Mouse (Mus musculus): ENCODE measurements at regions not wholly inside any gene's neighbourhood (a gene's known extent, or its start where the extent isn't known, plus 50 kb on each side); places are given as distances from the start of the nearest gene placed in this dataset.

DNA sequence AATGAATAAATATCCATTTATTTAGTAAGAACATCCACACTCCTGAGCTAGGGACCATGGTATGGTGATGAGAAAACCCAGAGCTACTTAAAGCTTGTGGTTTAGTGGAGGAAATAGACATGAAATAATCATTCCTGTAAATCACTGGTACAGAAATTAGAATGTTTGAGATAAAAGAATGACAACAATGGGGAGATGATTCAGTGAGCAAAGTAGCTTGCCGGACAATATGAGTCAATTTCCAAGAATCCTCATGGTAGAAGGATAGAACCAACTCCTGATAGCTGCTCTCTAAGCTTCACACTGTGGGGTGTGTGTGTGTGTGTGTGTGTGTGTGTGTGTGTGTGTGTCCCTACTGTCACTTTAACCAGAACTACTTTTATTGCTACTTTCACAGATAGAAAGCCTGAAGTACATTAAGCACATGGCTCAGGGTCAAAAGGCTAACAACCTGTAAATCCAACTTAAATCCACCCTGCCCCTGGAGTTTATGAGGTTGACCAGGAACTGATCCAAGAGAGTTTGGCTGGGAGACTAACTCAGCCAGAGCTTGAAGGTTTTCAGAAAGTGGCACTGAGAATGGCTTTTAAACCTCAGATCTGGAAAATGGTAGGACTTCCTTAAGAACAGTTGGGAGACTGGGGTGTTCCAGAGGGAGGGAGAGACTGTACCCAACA is 336.9 kb upstream of the Gcfc2 start:
- no peak for DNase-seq (ENCODE audit: low spot score in 2 of 2)

DNA sequence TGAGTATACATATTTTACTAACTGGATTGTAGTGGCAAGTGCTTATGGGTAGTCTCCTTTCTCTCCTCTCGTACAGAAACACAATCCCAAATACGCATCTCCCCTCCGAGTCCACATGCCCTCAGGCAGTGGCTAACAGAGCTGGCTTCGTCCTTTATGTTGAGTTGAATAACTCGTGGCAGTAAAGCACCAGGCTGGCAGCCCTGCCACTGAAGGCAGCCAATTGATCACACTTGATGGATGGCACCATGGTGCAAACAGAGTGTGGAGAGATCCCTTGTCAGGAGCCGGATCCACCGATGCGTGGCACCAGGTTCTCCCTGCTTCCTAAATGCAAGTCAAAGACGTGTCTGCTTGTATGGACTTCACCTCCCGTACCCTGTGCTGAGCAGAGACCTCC is 333.7 kb upstream of the Gcfc2 start:
- no peak for DNase-seq (ENCODE audit: low spot score in 2 of 2)

DNA sequence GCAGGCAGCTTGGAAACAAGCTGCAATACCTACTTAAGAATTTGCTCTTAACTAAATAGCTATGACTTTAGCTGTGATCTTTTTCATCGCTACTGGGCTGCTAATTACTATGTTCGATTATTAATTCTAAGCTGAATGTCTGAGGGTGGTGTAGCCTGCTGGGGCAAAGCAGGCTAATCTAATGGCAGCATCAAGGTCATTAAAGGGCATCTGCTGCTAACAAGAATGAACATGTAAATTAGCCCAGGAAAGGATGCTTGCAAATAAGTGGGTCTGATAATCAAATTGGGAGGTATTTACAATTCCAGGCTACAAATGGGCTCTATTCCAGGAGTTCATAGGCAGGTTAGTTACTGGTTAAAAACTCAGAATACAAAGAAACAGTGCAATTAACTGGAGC is 327.5 kb upstream of the Gcfc2 start:
- no peak for DNase-seq (ENCODE audit: low spot score in 2 of 2)

DNA sequence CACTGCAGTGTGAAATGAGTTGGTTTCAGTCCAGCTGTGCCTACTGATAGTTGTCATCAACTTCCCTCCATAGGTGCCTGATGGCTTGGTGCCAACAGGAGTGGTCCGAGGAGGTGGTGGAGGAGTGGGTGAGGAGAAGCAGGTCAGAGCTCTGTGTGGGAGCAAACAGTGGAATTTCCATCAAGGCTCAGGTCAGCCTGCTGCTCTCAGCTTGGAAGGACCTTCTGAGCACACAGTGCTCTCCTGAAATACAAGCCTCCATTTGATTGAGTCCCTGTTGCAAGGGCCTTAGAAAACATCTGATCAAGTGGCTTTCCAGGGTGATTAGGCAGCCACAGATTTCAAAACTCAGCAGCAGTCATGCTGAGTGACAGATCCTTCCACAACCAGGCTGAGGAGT is 314.8 kb upstream of the Gcfc2 start:
- DNase-seq (ENCODE audit: low spot score in 2 of 2), result no peak

DNA sequence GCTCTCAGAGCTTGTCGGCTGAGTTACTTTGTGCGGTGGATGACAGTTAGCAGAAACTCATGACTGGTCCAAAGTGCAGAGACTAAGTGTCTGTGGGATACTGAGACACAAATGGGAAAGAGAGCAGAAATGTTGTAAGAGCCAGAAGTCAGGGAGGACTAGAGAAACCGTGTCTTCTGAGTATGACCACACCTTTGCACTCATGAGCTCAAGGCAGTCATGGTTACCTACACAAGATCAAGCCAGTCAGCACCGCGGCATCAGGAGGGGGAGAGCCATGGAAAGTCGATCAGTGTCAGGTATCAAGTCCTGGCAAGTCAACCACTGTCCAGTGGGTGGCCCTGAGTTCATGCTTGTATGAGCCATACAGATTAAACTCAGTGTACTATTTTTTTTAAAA is 311.5 kb upstream of the Gcfc2 start:
- no peak for DNase-seq (ENCODE audit: low spot score in 2 of 2)

DNA sequence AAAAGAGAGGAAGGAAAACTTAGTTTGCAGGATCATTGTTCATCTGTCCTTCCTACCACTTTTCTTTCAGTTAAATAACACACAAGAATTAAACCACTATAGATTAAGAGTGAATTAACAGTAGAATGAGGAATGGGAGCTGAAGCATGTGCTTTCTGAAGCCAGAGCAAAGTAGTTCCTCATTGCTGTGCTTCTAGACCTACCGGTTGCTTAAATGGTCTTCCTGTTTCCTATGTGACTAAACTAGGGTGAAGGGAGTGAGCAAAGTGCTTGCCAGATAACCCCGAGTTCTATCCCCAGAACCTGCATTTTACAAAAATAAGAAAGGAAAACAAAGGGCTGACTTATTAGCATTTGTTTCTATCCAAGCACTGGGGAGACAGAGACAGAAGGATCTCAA is 305.5 kb upstream of the Gcfc2 start:
- no peak for DNase-seq (ENCODE audit: low spot score in 2 of 2)

DNA sequence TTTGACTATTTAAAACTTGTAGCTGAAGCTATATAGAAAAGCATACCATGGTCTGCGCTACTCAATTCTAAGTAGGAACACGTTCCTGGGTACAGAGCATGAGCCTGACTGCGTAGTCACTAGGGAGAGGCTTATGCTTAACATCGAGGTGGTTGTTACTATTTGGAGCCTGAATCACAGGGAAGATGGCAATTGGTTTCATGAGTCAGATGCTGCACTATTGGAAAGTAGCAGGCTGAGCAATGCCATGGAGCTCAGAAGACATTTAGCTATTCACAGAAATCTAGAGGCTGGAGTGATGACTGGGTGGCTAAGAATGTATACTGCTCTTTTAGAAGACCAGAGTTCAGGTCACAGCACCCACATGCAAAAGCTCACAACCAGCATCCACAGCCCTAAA is 302.4 kb upstream of the Gcfc2 start:
- DNase-seq (ENCODE audit: low spot score in 2 of 2), result no peak

DNA sequence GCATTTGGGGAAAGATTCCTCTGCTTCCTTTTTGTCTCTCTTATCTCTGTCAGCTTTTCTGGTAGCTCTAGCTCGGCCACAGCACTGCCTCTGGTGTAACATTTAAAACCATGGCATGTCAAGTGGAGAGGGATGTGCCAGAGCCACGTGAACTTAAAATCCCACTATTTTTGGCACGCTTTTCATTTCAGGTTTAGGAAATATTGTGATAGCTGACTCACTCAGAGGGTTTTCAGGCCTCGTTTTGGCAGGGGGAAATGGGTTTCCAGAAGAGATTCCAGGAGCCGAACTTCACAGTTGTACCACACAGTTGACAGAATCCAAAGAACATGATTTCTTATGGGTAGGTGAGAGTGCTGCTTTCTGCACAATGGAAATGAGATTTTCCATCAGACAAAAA is 300.8 kb upstream of the Gcfc2 start:
- no peak for DNase-seq (ENCODE audit: low spot score in 2 of 2)

DNA sequence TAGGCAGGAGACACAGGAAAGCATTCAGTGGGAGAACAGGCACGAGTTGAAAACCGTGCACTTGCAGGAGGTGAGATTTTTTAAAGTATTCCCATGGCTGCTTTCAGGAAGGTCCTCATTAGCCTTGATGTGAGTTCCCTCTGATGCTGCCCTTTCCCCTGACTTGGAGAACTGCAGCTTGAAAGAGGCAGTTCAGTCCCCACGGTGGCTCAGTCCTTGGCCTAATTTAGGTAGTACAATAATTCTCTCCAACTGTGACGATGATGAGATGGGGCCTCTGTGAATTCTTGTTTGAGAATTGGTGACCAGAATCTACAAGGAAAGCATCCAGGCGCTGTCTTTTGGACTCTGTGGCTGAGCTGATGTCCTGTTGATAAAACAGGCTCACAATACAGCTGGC is 298.5 kb upstream of the Gcfc2 start:
- DNase-seq (ENCODE audit: low spot score in 2 of 2), result no peak

DNA sequence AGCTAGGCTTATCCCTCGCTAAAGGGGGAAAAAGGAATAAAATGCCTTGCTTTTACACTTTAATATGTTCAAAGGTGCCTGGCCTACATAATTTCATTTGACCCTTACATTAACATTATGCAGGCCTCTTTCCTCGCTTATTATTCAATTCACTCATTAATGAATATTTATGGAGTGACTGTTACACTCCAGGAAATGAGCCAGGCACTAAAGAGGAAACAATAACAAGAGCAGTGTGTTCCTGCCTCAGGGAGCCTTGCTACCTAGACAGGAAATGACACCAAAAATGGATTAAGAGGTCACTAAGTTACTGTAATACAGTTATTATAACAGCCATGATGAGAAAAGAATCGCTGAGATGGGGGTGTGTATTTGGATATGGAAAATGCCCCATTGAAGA is 289.9 kb upstream of the Gcfc2 start:
- DNase-seq (ENCODE audit: low spot score in 2 of 2), result no peak

DNA sequence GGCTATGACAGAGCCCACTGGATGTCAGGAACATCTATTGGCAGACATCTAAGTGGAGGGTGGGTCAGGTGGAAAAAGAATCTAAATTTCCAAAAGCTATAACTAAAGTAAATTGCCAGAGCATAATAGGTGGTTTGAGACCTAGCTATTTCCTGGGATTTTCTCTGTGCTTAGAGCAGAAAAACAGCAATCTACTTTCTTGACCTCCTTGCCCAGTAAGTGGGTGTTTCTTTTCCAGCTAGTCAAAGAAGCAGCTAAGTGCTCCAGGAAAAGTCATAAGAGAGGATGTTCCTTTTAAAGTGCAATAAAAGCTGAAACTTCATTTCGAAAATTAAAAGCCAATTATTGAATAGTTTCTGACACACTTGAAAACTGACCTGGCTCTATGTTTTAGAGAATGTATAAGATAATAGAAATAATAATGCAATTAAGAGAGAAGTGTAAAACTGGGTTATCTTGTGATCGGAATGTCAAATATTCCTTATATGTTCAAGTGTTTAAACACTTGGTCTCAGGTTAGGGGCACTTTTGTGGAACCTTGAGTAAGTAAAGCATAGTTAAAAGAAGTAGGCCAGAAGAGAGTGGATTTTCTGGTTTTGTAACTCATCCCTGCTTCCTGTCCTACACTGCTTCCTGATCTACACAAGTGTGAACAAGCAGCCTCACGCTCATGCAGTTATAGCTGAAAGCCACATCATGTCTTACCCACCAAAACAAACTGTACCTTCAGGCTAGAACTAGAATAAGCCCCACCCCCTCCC is 275.7 kb upstream of the Gcfc2 start:
- no peak for DNase-seq (ENCODE audit: low spot score in 2 of 2)

DNA sequence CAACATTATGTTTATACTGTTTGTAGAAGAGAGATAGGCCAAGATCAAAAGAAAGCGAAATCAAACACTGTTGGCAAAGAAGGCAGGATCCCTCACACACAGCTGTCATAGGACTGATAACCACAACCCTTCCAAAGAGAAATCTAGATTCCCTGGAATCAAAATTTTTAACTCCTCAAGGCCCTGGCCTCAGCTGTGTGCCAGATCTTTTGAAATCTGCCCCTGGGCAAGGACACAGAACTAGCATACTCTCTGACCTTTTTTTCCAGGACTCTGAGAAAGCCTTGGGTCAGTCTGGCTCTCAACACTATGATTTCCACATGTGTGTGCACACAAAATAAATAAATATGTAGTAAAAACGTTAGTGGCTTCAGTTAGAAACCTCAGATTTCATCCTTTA is 271.6 kb upstream of the Gcfc2 start:
- no peak for DNase-seq (ENCODE audit: low spot score in 2 of 2)

DNA sequence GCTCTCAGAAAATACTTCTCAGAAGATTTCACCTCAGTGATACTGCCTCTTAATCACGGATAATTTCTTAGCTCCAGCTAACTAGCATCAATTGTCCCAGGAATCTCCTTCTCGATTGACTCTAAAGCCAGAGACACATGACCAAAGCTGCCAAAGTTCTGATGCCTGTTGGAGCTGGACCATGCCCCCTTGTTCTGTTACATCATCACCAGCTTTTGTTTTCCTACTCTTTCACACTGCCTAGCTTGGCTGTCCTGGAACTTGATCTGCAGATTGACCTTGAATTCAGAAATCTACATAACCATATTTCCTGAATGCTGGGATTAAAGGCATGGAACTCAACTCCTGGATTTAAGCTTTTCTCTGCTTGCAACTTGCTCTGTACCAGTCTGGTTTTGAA is 268.3 kb upstream of the Gcfc2 start:
- no peak for DNase-seq (ENCODE audit: low spot score in 2 of 2)

DNA sequence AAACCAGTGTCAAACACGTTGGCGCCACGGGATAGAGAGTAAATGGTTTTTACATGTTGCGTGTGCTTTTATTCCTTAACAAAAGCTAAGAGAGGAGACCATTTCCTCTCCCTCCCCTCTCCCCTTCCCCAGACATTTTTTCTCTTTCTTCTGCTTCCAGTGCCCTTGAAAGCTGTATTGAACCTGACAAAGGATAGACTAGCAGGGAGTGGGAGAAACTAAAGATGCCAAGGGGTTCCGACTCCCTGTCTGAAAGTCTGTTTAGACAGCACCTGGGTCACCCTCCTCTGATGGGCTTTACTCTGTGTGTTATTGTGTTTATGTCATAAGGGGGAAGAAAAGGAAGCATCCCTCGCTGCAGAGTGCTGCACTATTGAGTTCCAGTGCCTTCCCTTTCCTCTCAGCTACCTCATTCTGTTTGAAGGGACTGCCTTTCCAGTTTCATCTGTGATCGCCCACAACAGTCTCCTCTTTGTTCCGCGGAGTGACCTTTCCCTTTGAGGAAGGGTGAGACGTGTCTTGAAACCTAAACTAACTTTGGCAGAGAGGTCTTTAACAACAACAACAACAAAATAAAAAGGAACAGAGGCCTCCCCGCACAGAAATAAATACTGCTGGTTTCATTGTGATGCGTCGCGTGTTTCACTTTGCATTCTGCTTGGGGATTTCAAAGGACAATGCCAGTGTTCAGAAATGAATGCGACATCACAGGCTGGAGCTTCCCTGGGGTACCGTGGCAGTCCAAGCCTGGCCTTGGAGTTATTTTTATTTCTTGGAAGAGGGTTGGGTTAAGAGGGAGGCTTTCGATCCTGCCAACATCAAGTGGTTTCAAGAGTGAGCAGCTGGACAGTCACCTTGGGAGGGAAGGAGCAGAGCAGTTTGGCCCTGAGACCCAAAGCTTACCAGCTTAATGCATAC is 262.7 kb upstream of the Gcfc2 start:
- DNase-seq (ENCODE audit: low spot score in 2 of 2), result no peak

DNA sequence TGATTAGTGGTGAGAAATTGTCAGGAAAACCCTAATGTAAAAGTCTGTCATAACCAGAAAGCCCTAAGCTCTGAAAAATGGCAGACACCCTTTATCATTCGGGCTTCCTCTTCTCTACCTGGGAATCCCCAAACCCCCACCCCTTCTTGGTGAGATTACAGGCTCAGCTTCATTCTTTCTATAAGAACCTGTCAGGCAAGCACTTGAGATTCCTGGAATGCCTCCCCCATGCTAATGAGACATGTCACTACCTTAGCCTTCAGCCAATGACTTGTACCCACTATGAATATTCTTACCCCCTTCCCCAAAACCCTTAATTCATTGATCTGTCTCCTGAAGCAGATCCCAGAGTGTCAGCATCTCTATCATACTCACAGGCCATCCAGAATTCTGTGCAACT is 254.5 kb upstream of the Gcfc2 start:
- no peak for DNase-seq (ENCODE audit: low spot score in 2 of 2)

DNA sequence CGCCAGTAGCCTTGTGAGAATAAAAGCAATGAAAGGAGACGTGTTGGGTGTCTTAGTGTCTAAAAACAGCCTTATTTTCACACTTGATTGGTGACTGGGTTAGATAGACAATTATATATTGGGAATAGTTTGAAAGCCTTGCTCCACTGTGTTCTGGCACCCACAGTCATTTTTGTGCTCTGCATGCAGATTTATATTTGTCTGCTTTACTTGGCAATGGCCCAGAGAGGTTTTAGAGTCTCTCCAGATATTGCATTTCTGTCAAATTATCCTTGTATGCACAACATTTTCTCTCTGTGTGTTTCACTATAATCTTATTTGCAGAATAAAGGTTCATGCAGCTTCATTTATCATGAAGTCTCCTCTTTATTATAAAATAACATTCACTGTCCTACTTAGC is 250.2 kb upstream of the Gcfc2 start:
- DNase-seq (ENCODE audit: low spot score in 2 of 2), result no peak

DNA sequence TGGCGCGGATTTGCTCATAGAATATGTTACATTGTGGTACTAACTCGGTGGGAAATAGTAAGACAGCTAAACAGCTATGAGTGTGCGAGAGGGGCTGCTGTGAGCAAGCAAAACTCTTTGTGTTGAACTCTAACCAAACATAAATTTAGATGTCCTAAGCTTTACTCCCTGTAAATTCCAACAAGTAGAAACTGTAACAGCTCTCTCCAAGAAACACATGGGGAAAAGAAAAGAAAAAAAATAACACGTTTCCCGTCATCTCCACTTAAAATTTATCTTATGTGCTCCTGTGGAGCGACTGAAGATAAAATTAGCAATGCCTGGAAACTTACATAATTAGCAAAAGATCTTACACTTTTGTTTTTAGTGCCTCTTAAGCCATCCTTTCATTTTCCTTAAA is 226.2 kb upstream of the Gcfc2 start:
- DNase-seq (ENCODE audit: low spot score in 2 of 2), result no peak

DNA sequence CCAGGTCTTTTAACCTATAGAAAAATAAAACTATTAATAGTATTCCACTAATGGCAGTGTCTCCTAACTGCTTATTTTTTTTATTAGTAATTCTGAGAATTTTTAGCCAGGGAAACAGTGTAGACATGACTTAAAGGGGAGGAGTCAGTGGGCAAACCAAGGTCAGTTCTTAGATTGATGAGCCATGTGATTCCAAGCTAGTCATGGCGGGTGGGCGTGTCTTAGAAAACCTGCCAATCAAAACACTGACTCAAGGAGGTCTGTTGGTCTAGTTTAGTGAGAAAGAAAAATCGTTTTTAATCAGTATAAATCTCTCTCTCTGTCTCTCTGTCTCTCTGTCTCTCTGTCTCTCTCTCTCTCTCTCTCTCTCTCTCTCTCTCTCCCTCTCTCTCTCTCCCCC is 225.3 kb upstream of the Gcfc2 start:
- no peak for DNase-seq (ENCODE audit: low spot score in 2 of 2)

DNA sequence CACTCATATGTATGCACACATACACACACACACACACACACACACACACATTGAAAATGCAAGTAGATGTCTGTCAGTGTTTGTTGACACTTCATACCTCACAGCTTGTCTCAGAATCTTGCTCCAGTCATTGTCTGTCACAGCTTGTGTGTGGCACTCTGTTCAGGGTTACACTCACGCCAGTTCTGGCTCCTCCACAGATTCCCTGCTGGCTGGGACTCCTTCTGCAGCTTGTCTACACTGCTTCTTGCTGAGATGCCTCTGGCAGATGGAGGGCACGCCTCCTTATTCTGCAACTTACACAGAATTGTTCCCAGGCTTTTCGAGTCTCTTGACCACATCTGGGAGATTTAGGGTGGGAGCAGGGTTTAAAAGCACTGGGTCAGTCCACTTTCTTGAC is 208.6 kb upstream of the Gcfc2 start:
- no peak for DNase-seq (ENCODE audit: low spot score in 2 of 2)

DNA sequence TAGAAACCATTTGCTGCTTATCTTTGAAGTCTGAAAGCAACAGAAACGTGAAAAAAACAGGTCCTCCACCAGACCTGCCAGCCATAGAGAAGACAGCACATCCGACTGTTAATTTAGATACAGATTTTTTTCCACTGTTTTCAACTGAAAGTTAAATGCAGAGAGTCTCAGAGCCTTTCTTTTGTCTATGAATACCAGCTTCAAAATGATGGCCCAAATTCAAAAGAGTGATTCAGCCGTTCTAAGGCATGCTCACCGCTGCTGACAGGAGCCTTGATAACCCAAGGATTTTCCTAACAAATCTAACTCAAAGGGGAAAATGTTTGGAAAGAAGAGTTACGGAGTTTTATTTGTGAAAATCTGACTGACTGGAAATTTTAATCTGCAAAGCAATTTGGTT is 207.1 kb upstream of the Gcfc2 start:
- DNase-seq (ENCODE audit: low spot score in 2 of 2), result no peak

DNA sequence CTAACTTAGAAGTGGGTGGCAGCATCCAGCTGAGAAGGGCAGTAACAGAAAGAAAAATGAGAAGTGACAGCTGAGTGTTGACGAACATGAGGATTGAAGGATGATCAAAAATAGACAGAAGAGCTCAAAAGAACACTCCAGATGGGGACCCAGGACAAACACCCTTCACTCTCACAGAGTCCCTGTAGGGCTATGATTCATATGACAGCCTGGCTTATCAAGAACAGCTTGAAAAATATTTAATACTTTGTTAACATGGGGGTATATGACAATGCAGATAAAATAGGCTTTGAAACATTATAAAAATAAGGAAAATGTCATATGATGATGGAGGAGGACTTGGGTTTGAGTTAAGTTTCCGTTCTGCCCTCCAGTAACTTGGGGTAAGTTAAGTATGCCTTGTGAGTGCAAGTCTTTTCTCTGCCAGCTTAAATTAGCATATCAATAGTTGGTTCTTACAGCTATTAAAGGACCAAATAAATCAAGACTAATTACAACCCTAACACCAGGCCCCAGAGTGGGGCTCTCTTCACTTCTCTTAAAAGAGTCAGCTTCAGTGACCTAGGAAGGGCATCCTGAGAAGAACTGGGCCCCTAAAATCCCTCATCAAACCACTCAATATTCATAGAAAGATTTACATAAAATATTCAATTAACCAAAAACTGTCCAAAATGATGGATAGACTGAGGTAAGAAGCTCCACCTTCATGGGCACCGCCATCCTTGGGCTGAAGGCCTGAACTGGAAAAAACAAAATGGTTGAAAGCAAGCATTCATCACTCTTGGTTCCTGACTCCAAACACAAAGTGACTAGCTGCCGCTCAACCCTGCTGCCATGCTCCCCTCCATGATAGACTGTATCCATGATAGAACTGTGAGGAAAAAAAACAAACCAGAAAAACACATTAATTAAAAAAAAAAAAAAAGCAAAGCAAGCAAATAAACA is 198.6 kb upstream of the Gcfc2 start:
- no peak for DNase-seq (ENCODE audit: low spot score in 2 of 2)

DNA sequence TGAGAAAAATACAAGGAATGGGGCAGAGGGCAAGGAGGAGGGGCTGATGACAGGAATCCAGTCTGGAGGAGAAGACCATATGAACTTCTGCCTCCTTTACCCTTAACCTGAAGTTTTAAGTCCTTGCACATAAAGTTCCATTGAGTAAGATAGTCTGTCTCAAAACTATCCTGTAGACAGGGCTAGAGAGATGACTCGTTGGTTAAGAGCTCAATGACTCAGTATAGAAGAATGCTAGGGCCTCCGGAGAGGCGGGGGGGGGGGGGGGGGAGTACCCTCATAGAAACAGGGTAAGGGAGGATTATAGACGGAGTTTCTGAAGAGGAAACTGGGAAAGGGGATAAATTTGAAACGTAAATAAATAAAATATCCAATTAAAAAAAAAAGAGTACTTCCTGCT is 191.8 kb upstream of the Gcfc2 start:
- no peak for DNase-seq (ENCODE audit: low spot score in 2 of 2)

Measured in spleen, postnatal 36 days (tissue).